Mouse (Mus musculus) liver, postnatal 0 days (tissue): ENCODE measurements around the gene Pear1. TPM values are rescaled to one million over a fixed set of nuclear protein-coding genes. Genes with fewer than 3 reads are reported as not detected.
"Not testable (repeated sequence)": the region's sequence is repeated elsewhere in the genome, so short reads cannot be mapped to it uniquely, and the experiment has no call there.

Source experiments
- ATAC-seq: fragments of 200-750 bp; cut with Nextera tagmentation; 2 replicates; pipeline ENCODE4 v1.8.0; 2017; ENCODE audit warnings: mild to moderate bottlenecking, moderate library complexity
- DNase-seq: peaks from one replicate; pipeline ENCODE4 v3.0.0-alpha.2; 2016
- H3K27ac ChIP-seq: fragments of 300-500 bp; sonication (generic); 2 replicates; pipeline ENCODE4 v1.5.1; 2014; ENCODE audit warnings: antibody characterized with exemption, moderate library complexity, mild to moderate bottlenecking, low read depth
- H3K27me3 ChIP-seq: fragments of 300-500 bp; sonication (generic); 2 replicates; pipeline ENCODE4 v1.6.1; 2014; ENCODE audit warnings: low read length, control low read depth, mixed read lengths; ENCODE audit not compliant: insufficient read depth
- H3K36me3 ChIP-seq: fragments of 300-500 bp; sonication (generic); replicated peaks from 2 replicates; pipeline ENCODE4 v1.6.1; 2014; ENCODE audit warnings: mild to moderate bottlenecking, control low read depth, low read length, moderate library complexity, mixed read lengths; ENCODE audit not compliant: insufficient read depth
- H3K4me1 ChIP-seq: fragments of 300-500 bp; sonication (generic); 2 replicates; pipeline ENCODE4 v1.6.1; 2014; ENCODE audit warnings: antibody characterized with exemption, mild to moderate bottlenecking, control low read depth; ENCODE audit not compliant: insufficient read depth
- H3K4me2 ChIP-seq: fragments of 300-500 bp; sonication (generic); 2 replicates; pipeline ENCODE4 v1.6.1; 2014; ENCODE audit warnings: low read depth, mild to moderate bottlenecking, low read length, moderate library complexity, mixed read lengths
- H3K4me3 ChIP-seq: fragments of 300-500 bp; sonication (generic); 2 replicates; pipeline ENCODE4 v1.5.1; 2014; ENCODE audit warnings: low read depth, low read length
- H3K9ac ChIP-seq: fragments of 300-500 bp; sonication (generic); replicated peaks from 2 replicates; pipeline ENCODE4 v1.6.1; 2014; ENCODE audit warnings: mild to moderate bottlenecking, moderate library complexity
- H3K9me3 ChIP-seq: fragments of 300-500 bp; sonication (generic); 2 replicates; pipeline ENCODE4 v1.6.1; 2016; ENCODE audit warnings: mild to moderate bottlenecking, control low read depth, low read length, mixed read lengths
- CTCF ChIP-seq: sonication (generic); IDR thresholded peaks from 2 replicates; pipeline ENCODE4 v1.5.1; 2016; ENCODE audit warnings: antibody characterized with exemption, low read depth
- EP300 ChIP-seq: IDR thresholded peaks from 2 replicates; pipeline ENCODE4 v1.6.1; 2016; ENCODE audit warnings: antibody characterized with exemption, low read depth, mild to moderate bottlenecking
- WGBS: fragments of 180-500 bp; shearing (Covaris S2); extraction: QIAGEN DNeasy Blood & Tissue Kit; methylation state at CpG from one replicate; pipeline ENCODE4 v1.1.7; 2014; ENCODE audit not compliant: insufficient replicate concordance; 5-methylcytosine and 5-hydroxymethylcytosine counted together
- polyA plus RNA-seq: library from polyadenylated mRNA; unstranded; fragments of >200 nt; fragmentation: Nextera tagmentation; extraction: Ambion mirVana; gene quantifications from 2 replicates; pipeline ENCODE4 v1.2.1, GENCODE M21; 2015

Pear1 gene
- polyA plus RNA-seq = 4.8 and 5.1 TPM in 2 replicates

DNA sequence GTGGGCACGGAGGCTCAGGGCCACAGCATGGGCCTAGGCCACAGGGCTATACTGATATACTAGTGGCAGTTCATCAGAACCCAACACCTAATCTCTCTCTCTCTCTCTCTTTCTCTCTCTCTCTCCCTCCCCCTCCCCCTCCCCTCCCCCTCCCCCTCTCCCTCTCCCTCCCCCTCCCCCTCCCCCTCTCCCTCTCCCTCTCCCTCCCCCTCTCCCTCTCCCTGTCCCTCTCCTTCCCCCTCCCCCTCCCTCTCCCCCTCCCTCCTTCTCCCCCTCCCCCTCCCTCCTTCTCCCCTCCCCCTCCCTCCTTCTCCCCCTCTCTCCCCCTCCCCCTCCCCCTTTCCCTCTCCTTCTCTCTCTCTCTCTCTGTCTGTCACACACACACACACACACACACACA, at the start of gene Pear1:
Pear1 (minus strand) TSS at position 101 of the 400 bp plus-strand sequence.
- not testable (repeated sequence) for H3K36me3 ChIP-seq, H3K4me1 ChIP-seq, H3K9ac ChIP-seq, H3K27me3 ChIP-seq, H3K27ac ChIP-seq, H3K9me3 ChIP-seq, H3K4me2 ChIP-seq, H3K4me3 ChIP-seq, ATAC-seq, DNase-seq
- 57% methylated on average over 1 of the region's 1 CpGs for WGBS

DNA sequence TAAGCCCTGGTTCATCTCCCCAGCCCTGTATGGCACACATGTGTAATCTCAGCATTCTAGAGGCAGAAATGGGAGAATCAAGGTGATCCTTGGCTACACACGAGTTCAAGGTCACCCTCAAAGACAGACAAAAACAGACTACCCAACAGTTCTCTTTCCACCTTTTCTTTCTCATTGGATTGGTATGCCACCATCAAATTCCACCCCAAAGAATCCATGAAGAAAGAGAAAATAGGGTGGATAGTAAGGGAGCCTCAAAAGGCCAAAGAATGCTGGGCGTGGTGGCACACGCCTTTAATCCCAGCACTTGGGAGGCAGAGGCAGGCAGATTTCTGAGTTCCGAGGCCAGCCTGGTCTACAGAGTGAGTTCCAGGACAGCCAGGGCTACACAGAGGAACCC, 40.0 kb upstream of the Pear1 start:
- H3K9ac ChIP-seq, H3K4me1 ChIP-seq, DNase-seq, H3K27ac ChIP-seq, H3K9me3 ChIP-seq, H3K27me3 ChIP-seq, H3K4me3 ChIP-seq, ATAC-seq, H3K4me2 ChIP-seq: not testable (repeated sequence)
- 82% methylated on average over 4 of the region's 4 CpGs for WGBS
- peaks cover 75% of the 10 kb centered on the region for H3K36me3 ChIP-seq

DNA sequence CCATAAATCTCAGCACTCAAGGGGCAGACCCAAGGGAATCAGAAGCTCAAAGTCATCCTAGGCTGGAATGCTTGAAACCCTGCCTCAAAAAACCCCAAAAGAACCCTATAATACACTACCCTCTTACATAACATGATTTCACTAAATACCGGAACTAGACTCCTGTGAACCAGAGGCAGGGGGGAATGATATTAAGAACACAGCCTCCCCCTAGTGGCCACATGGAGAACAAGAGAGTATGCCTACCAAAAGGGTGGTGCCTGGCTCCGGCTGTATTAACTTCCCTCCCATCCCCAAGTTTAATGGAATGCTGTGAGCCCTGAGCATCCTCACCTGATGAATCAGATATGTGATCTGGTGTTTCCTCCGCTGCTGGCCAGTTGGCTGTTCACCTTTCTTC, 35.7 kb upstream of the Pear1 start:
- WGBS = 28% methylated on average over 3 of the region's 3 CpGs
- peaks cover 59% of the 10 kb centered on the region for H3K36me3 ChIP-seq

DNA sequence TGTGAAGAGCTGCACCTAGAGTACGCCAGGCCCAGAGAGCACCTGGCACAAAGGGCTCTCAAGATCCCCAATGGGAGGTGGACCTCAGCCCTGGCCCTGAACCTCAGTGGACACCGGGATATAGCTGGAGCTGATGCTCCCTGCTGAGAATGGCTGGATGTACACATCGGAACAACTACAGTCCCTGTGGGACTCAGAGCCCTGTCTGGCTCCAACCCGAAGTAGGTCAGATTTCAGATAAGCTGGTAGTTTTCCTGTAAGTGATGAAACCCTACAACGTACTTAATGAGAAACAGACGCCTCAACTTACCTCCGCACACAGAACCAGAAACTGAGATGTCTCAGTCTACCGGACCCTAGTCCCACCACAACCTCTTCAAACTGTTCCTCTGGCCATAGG, 33.6 kb upstream of the Pear1 start:
- peaks cover 46% of the 10 kb centered on the region for H3K36me3 ChIP-seq
- TF ChIP-seq EP300 (no peak), CTCF (no peak)
- no peak overlapping the region for H3K4me2 ChIP-seq

More for the DNA sequence above, 35.7 kb upstream of the Pear1 start:
- TF ChIP-seq CTCF (peak; percentile 88), EP300 (no peak)
- Histone ChIP-seq H3K4me2 (no peak overlapping the region), H3K9me3 (no peaks in the 10 kb centered on the region), H3K27ac (no peak overlapping the region), H3K9ac (no peak overlapping the region), H3K4me3 (no peak overlapping the region), H3K27me3 (no peaks in the 10 kb centered on the region), H3K4me1 (no peaks in the 10 kb centered on the region)
- DNase-seq (peak; percentile 60), ATAC-seq (peak; percentile 43; the same call in 1 of the 2 replicates)

DNA sequence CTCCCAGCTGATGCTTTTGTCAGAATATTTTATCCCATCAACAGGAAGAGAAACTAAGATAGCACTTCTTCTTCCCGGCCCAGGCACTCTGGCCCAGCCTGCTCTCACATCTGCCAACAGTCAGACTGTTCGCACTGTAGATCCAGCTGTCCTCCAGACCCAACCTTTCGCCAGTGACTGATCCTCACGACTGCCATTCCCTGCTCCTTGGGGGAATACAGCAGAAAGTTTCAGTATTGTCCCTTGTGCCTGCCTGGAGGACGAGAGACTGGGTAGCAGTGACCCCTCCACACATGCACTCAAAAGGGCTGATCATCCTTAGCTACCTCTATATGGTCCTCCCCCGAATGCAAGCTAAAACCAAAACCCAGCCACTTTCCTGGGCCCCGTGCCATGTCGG, 31.8 kb upstream of the Pear1 start:
- H3K4me1 ChIP-seq = no peaks in the 10 kb centered on the region
- H3K27me3 ChIP-seq = no peaks in the 10 kb centered on the region
- ATAC-seq (no peak), DNase-seq (no peak)
- no peak overlapping the region for H3K9ac ChIP-seq
- no peaks in the 10 kb centered on the region for H3K9me3 ChIP-seq
- TF ChIP-seq EP300 (no peak), CTCF (no peak)
- H3K27ac ChIP-seq = no peak overlapping the region
- H3K4me3 ChIP-seq = no peak overlapping the region
- H3K36me3 ChIP-seq = peaks cover 31% of the 10 kb centered on the region
- H3K4me2 ChIP-seq = no peak overlapping the region
- WGBS = 80% methylated on average over 8 of the region's 8 CpGs

More for the DNA sequence above, 33.6 kb upstream of the Pear1 start:
- DNase-seq (no peak), ATAC-seq (no peak)
- Histone ChIP-seq H3K4me3 (no peak overlapping the region), H3K4me1 (no peaks in the 10 kb centered on the region), H3K27ac (no peak overlapping the region), H3K27me3 (no peaks in the 10 kb centered on the region), H3K9ac (no peak overlapping the region), H3K9me3 (no peaks in the 10 kb centered on the region)
- WGBS = 93% methylated on average over 8 of the region's 8 CpGs

DNA sequence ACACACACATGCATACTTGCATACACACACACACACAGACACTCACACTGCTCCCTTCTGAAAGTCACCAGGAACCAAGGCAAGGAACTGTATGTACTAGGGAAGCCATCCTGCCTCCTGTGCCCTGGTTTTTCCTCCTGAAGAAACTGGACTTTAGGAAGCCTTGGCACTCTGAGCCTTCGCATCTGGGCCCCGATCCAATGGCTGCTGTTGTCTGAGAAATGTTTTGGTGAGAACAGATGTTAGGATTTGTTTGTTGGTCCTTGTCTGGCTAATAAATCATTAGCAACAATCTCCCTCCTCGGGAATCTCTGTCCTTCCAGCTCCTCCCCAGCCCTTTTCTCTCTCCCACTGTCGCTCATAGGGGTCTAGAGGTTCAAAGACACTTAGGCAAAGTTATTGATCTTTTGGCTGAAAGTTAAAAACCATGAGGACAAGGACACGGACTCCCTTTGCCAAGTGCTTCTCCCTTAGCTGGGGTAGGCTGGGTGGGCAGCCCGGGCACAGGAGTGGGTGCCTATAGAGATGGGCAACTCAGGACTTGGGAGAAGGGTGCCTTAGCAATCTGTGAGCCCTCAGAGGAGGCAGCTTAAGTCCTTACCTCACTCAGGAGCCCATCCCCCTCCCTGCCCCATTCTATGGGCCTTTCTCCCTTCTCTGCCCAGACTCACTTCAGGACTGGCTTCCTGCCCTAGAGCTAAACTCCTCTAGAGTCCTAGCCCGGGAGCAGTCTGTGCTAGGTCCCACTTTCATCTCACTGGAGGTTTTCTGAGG, 30.9 kb upstream of the Pear1 start:
- Histone ChIP-seq H3K9ac (no peak overlapping the region), H3K9me3 (no peaks in the 10 kb centered on the region), H3K4me1 (no peaks in the 10 kb centered on the region), H3K4me2 (no peak overlapping the region), H3K36me3 (peaks cover 24% of the 10 kb centered on the region), H3K27me3 (no peaks in the 10 kb centered on the region), H3K27ac (no peak overlapping the region), H3K4me3 (no peak overlapping the region)
- ATAC-seq (no peak), DNase-seq (no peak)
- WGBS = 54% methylated on average over 7 of the region's 7 CpGs
- TF ChIP-seq CTCF (no peak), EP300 (no peak)

DNA sequence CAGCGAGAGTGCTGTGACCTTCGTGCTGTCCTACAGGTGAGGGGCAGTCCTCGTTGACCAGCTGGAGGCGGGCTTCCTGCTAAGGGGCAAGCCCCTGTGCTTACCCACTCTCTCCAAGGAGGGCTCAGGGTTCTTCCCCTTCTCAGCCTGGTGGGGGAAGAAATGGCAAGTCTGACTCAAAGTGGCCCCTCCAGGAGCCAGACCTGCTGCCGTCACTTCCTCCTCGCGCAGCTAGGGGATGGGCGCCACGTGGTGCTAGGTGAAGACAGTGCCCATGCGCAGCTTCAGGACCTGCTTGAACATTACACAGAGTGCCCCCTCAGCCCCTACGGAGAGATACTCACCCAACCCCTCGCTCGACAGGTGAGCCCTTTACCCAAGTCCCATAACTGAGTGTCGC, 25.0 kb upstream of the Pear1 start:
- Histone ChIP-seq H3K4me2 (no peak overlapping the region), H3K36me3 (no peaks in the 10 kb centered on the region), H3K9ac (no peak overlapping the region), H3K27ac (no peak overlapping the region), H3K4me1 (peaks cover 6% of the 10 kb centered on the region; the same call in 1 of the 2 replicates), H3K27me3 (no peaks in the 10 kb centered on the region), H3K4me3 (no peak overlapping the region), H3K9me3 (no peaks in the 10 kb centered on the region)
- DNase-seq (no peak), ATAC-seq (no peak)
- WGBS = 60% methylated on average over 14 of the region's 14 CpGs
- TF ChIP-seq EP300 = no peak
